Mouse (Mus musculus) neural tube, embryonic 14.5 days (tissue): ENCODE results near the gene Hspb9. TPM values are rescaled to one million over a fixed set of nuclear protein-coding genes. Genes with fewer than 3 reads are reported as not detected.

Experiments used
- ATAC-seq: fragments of 200-750 bp; cut with Nextera tagmentation; 2 replicates; pipeline ENCODE4 v1.8.0; 2017; ENCODE audit warnings: low read depth, mild to moderate bottlenecking, moderate TSS enrichment, moderate library complexity
- H3K27ac ChIP-seq: fragments of 300-500 bp; sonication (generic); 2 replicates; pipeline ENCODE4 v1.5.1; 2014; ENCODE audit warnings: low read depth, mild to moderate bottlenecking, control low read depth, low read length, moderate library complexity, mixed read lengths
- H3K27me3 ChIP-seq: fragments of 300-500 bp; sonication (generic); 2 replicates; pipeline ENCODE4 v1.6.1; 2014; ENCODE audit warnings: low read length; ENCODE audit not compliant: control insufficient read depth, insufficient read depth
- H3K36me3 ChIP-seq: fragments of 300-500 bp; sonication (generic); 2 replicates; pipeline ENCODE4 v1.6.1; 2014; ENCODE audit warnings: low read length, mixed read lengths; ENCODE audit not compliant: control insufficient read depth, insufficient read depth
- H3K4me1 ChIP-seq: fragments of 300-500 bp; sonication (generic); 2 replicates; pipeline ENCODE4 v1.6.1; 2014; ENCODE audit warnings: low read length; ENCODE audit not compliant: control insufficient read depth, insufficient read depth
- H3K4me2 ChIP-seq: fragments of 300-500 bp; sonication (generic); 2 replicates; pipeline ENCODE4 v1.6.1; 2014; ENCODE audit warnings: mild to moderate bottlenecking, low read depth, low read length, control low read depth
- H3K4me3 ChIP-seq: fragments of 300-500 bp; sonication (generic); 2 replicates; pipeline ENCODE4 v1.5.1; 2014; ENCODE audit warnings: low read depth, low read length, control low read depth, mixed read lengths
- H3K9ac ChIP-seq: fragments of 300-500 bp; sonication (generic); replicated peaks from 2 replicates; pipeline ENCODE4 v1.6.1; 2014; ENCODE audit warnings: low read depth, mild to moderate bottlenecking, control low read depth, low read length, mixed read lengths
- H3K9me3 ChIP-seq: fragments of 300-500 bp; sonication (generic); 2 replicates; pipeline ENCODE4 v1.6.1; 2016; ENCODE audit warnings: low read length; ENCODE audit not compliant: control insufficient read depth
- WGBS: fragments of 180-500 bp; shearing (Covaris S2); extraction: QIAGEN DNeasy Blood & Tissue Kit; methylation state at CpG from one replicate; pipeline ENCODE4 v1.1.7; 2014; 5-methylcytosine and 5-hydroxymethylcytosine counted together
- polyA plus RNA-seq: library from polyadenylated mRNA; unstranded; fragments of >200 nt; fragmentation: Nextera tagmentation; extraction: Ambion mirVana; gene quantifications from 2 replicates; pipeline ENCODE4 v1.2.1, GENCODE M21; 2014

Hspb9 gene
- polyA plus RNA-seq, 1 experiment from 2014 or later = not detected

- Histone ChIP-seq H3K9me3 (no peaks in the 10 kb centered on the region), H3K4me3 (no peak overlapping the region), H3K4me1 (no peaks in the 10 kb centered on the region), H3K9ac (no peak overlapping the region), H3K36me3 (0 out of 2 replicates have a peak, but pooled peaks cover 3% of the 10 kb centered on the region), H3K4me2 (no peak overlapping the region), H3K27me3 (no peaks in the 10 kb centered on the region), H3K27ac (no peak overlapping the region)
- no peak for ATAC-seq
- WGBS = 91% methylated on average over 6 of the region's 6 CpGs
Observed at GRCm38 (mm10) chr11:100730477-100731205, 17.0 kb downstream of the Hspb9 start.

GRCm38 (mm10) chr11:100735134-100735865, 21.6 kb downstream of the Hspb9 start:
- ATAC-seq = no peak
- H3K9ac ChIP-seq = no peak overlapping the region
- WGBS = 95% methylated on average over 9 of the region's 9 CpGs

GRCm38 (mm10) chr11:100735954-100736745, 22.5 kb downstream of the Hspb9 start:
- Histone ChIP-seq H3K4me3 (no peak overlapping the region; the same call in 1 of the 2 replicates), H3K4me2 (peak overlapping the region; percentile 78; the same call in 1 of the 2 replicates), H3K9ac (no peak overlapping the region), H3K27me3 (no peaks in the 10 kb centered on the region), H3K27ac (no peak overlapping the region), H3K36me3 (0 out of 2 replicates have a peak, but pooled peaks cover 3% of the 10 kb centered on the region), H3K9me3 (no peaks in the 10 kb centered on the region), H3K4me1 (peaks cover 17% of the 10 kb centered on the region)
- 80% methylated on average over 14 of the region's 14 CpGs for WGBS
- no peak for ATAC-seq

More at GRCm38 (mm10) chr11:100735134-100735865, 21.6 kb downstream of the Hspb9 start:
- no peaks in the 10 kb centered on the region for H3K27me3 ChIP-seq
- peaks cover 17% of the 10 kb centered on the region for H3K4me1 ChIP-seq
- no peaks in the 10 kb centered on the region for H3K9me3 ChIP-seq
- peak overlapping the region; percentile 1; the same call in 1 of the 2 replicates for H3K4me2 ChIP-seq
- H3K27ac ChIP-seq = no peak overlapping the region
- H3K36me3 ChIP-seq = no peaks in the 10 kb centered on the region
- no peak overlapping the region for H3K4me3 ChIP-seq

GRCm38 (mm10) chr11:100736746-100737080, 23.1 kb downstream of the Hspb9 start:
- 94% methylated on average over 4 of the region's 4 CpGs for WGBS
- Histone ChIP-seq H3K4me1 (peaks cover 17% of the 10 kb centered on the region), H3K36me3 (0 out of 2 replicates have a peak, but pooled peaks cover 8% of the 10 kb centered on the region), H3K27ac (no peak overlapping the region), H3K9me3 (no peaks in the 10 kb centered on the region), H3K9ac (no peak overlapping the region), H3K27me3 (no peaks in the 10 kb centered on the region), H3K4me2 (peak overlapping the region; percentile 78), H3K4me3 (peak overlapping the region; percentile 66)
- ATAC-seq = no peak

GRCm38 (mm10) chr11:100737105-100737733, 23.6 kb downstream of the Hspb9 start:
- Histone ChIP-seq H3K27me3 (no peaks in the 10 kb centered on the region), H3K4me3 (peak overlapping the region; percentile 66), H3K27ac (peak overlapping the region; percentile 7; the same call in 1 of the 2 replicates), H3K36me3 (0 out of 2 replicates have a peak, but pooled peaks cover 9% of the 10 kb centered on the region), H3K4me1 (peaks cover 17% of the 10 kb centered on the region), H3K9ac (peak overlapping the region; percentile 84), H3K4me2 (peak overlapping the region; percentile 78), H3K9me3 (no peaks in the 10 kb centered on the region)
- WGBS = 2% methylated on average over 13 of the region's 13 CpGs
- no peak for ATAC-seq

GRCm38 (mm10) chr11:100738066-100738604, 24.5 kb downstream of the Hspb9 start, which contains the start of gene Rab5c:
Gene Rab5c (minus strand): TSS chr11:100738215.
- peak within 1 kb of the TSS; percentile 78 for H3K4me2 ChIP-seq
- 0 out of 2 replicates have a peak, but pooled peaks cover 9% of the 10 kb centered on the region for H3K36me3 ChIP-seq
- peak within 1 kb of the TSS; percentile 66 for H3K4me3 ChIP-seq
- H3K9me3 ChIP-seq = no peaks in the 10 kb centered on the region
- WGBS = under 1% methylated on average over 39 of the region's 39 CpGs
- ATAC-seq = peak; percentile 98
- H3K9ac ChIP-seq = peak within 1 kb of the TSS; percentile 84
- no peaks in the 10 kb centered on the region for H3K27me3 ChIP-seq
- H3K27ac ChIP-seq = peak within 1 kb of the TSS; percentile 75
- H3K4me1 ChIP-seq = peaks cover 17% of the 10 kb centered on the region

- H3K4me2 ChIP-seq = peak overlapping the region; percentile 59
- peak overlapping the region; percentile 75 for H3K27ac ChIP-seq
- ATAC-seq = peak; percentile 23; the same call in 1 of the 2 replicates
- H3K9ac ChIP-seq = peak overlapping the region; percentile 43
- H3K27me3 ChIP-seq = no peaks in the 10 kb centered on the region
- 19% methylated on average over 5 of the region's 5 CpGs for WGBS
- H3K4me3 ChIP-seq = peak overlapping the region; percentile 66
- H3K36me3 ChIP-seq = 0 out of 2 replicates have a peak, but pooled peaks cover 9% of the 10 kb centered on the region
- peaks cover 17% of the 10 kb centered on the region for H3K4me1 ChIP-seq
- no peaks in the 10 kb centered on the region for H3K9me3 ChIP-seq
Observed at GRCm38 (mm10) chr11:100738749-100739148, 25.1 kb downstream of the Hspb9 start.

GRCm38 (mm10) chr11:100741348-100741747, 27.7 kb downstream of the Hspb9 start:
- no peak overlapping the region for H3K9ac ChIP-seq
- 70% methylated on average over 6 of the region's 6 CpGs for WGBS
- no peak for ATAC-seq

More at GRCm38 (mm10) chr11:100741348-100741747, 27.7 kb downstream of the Hspb9 start:
- H3K9me3 ChIP-seq = no peaks in the 10 kb centered on the region
- peaks cover 11% of the 10 kb centered on the region for H3K4me1 ChIP-seq
- H3K4me3 ChIP-seq = no peak overlapping the region
- no peak overlapping the region for H3K4me2 ChIP-seq
- no peaks in the 10 kb centered on the region for H3K27me3 ChIP-seq
- H3K36me3 ChIP-seq = 0 out of 2 replicates have a peak, but pooled peaks cover 9% of the 10 kb centered on the region
- H3K27ac ChIP-seq = no peak overlapping the region
